ENCODE assay signal across 8 mouse cellular contexts in genomic region chr6:18031509-18032010, GRCm38 (mm10). TPM values are rescaled to one million over a fixed set of nuclear protein-coding genes. Genes with fewer than 3 reads are reported as not detected.
DNase-seq lines count a peak whose midpoint lies in the region; ATAC-seq and TF ChIP-seq lines count a peak whose summit lies in the region.

No protein-coding gene starts in this region.

- no peak overlapping the region for H3K27ac ChIP-seq in forebrain, postnatal 0 days (ENCODE audit: low read depth, low read length)

- H3K36me3 ChIP-seq in forebrain, postnatal 0 days (ENCODE audit: insufficient read depth) = no peaks in the 10 kb centered on the region

- 0 out of 2 replicates have a peak, but pooled peaks cover 21% of the 10 kb centered on the region for H3K4me1 ChIP-seq in forebrain, postnatal 0 days (ENCODE audit: insufficient read depth)

- peak; percentile 60 for ATAC-seq in forebrain, postnatal 0 days
- ATAC-seq in erythroid progenitor cell, adult 5-6 weeks (replicated peaks; ENCODE audit: low FRiP score, poor library complexity, severe bottlenecking) = no peak

- peak overlapping the region; percentile 39; the same call in 1 of the 2 replicates for H3K9ac ChIP-seq in forebrain, postnatal 0 days

- peak overlapping the region; percentile 41 for H3K4me3 ChIP-seq in forebrain, postnatal 0 days (ENCODE audit: low read depth, low read length)

- TF ChIP-seq CTCF in forebrain, postnatal 0 days (IDR thresholded peaks at IDR 0.05; ENCODE audit: low read depth) = no peak

- WGBS in forebrain, postnatal 0 days = 1% methylated on average over 29 of the region's 29 CpGs

- H3K27me3 ChIP-seq in forebrain, postnatal 0 days (ENCODE audit: insufficient read depth, low read length) = peaks cover 14% of the 10 kb centered on the region

- no peaks in the 10 kb centered on the region for H3K9me3 ChIP-seq in forebrain, postnatal 0 days (ENCODE audit: low read length)

- peak overlapping the region; percentile 92 for H3K4me2 ChIP-seq in forebrain, postnatal 0 days (ENCODE audit: low read depth)

- DNase-seq in embryo, embryonic 10 days (ENCODE audit: low spot score) = peak; percentile 45
- DNase-seq in embryo, embryonic 10.5 days (ENCODE audit: low spot score) = no peak
- DNase-seq in forebrain, postnatal 0 days = peak; percentile 43
- DNase-seq in heart, postnatal 4 days = peak; percentile 77
- DNase-seq in layer of hippocampus, postnatal 36 days = peak; percentile 23 to 42
- DNase-seq in lung, postnatal 10 days = peak; percentile 84
- peak; percentile 39 for DNase-seq in ovary, postnatal 14 days (ENCODE audit: low spot score)

RNA-seq across cellular contexts. Expression of gene Wnt2, which starts 1.2 kb away (rescaled TPM):
- 1.6 and 1.8 TPM in 2 replicates for total RNA-seq in forebrain, postnatal 0 days (2014; rRNA removed)
- polyA plus RNA-seq in forebrain, postnatal 0 days (2015; fragmentation: Nextera tagmentation; extraction: Ambion mirVana) = 0.82 and 1.2 TPM in 2 replicates
- total RNA-seq in heart, postnatal 4 days (2021) = 1 to 10 TPM; 1.6 to 1.8 TPM
- total RNA-seq in layer of hippocampus, postnatal 36 days (2021) = 1 to 10 TPM; 6.2 to 6.5 TPM
- not detected in 2 replicates for total RNA-seq in erythroid progenitor cell, adult 5-6 weeks (2015; ENCODE audit: low replicate concordance)
- not detected in 2 replicates for total RNA-seq in erythroid progenitor cell, adult 5-6 weeks (2017; ENCODE audit: low replicate concordance)
